Mouse (Mus musculus) C2C12 (cell line): ENCODE data around the gene Clmp. TPM values are rescaled to one million over a fixed set of nuclear protein-coding genes. Genes with fewer than 3 reads are reported as not detected.

Experiments used
- H3K27me3 ChIP-seq: one replicate; pipeline ENCODE4 v1.6.1; 2011; ENCODE audit not compliant: control insufficient read depth, insufficient read depth, insufficient read length
- H3K36me3 ChIP-seq: one replicate; pipeline ENCODE4 v1.6.1; 2011; ENCODE audit not compliant: control insufficient read depth, insufficient read depth
- H3K4me3 ChIP-seq: one replicate; pipeline ENCODE4 v1.5.1; 2011; ENCODE audit warnings: mild to moderate bottlenecking, control low read depth; ENCODE audit not compliant: poor library complexity, insufficient read depth, severe bottlenecking
- H3K79me2 ChIP-seq: one replicate; pipeline ENCODE4 v1.6.1; 2011; ENCODE audit not compliant: control insufficient read depth, insufficient read depth
- H3K79me3 ChIP-seq: one replicate; pipeline ENCODE4 v1.6.1; 2011; ENCODE audit warnings: low read depth, control low read depth
- H3ac ChIP-seq: one replicate; pipeline ENCODE3; 2011; ENCODE audit warnings: low read depth; ENCODE audit not compliant: control insufficient read depth, insufficient read length
- CEBPB ChIP-seq: IDR thresholded peaks from one replicate; pipeline ENCODE4 v1.6.1; 2011; ENCODE audit warnings: low read depth, mild to moderate bottlenecking, control low read depth, moderate library complexity
- CTCF ChIP-seq: IDR thresholded peaks from one replicate; pipeline ENCODE4 v1.5.1; 2011; ENCODE audit not compliant: control insufficient read depth, insufficient read depth, insufficient read length
- FOSL1 ChIP-seq: IDR thresholded peaks from one replicate; pipeline ENCODE4 v1.8.0; 2011; ENCODE audit warnings: mild to moderate bottlenecking, low read length; ENCODE audit not compliant: poor library complexity, insufficient read depth, severe bottlenecking
- MAX ChIP-seq: IDR thresholded peaks from one replicate; pipeline ENCODE4 v1.6.1; 2011; ENCODE audit warnings: mild to moderate bottlenecking, control low read depth
- MYOD1 ChIP-seq: IDR thresholded peaks from one replicate; pipeline ENCODE4 v1.6.1; 2011; ENCODE audit warnings: low read depth; ENCODE audit not compliant: control insufficient read depth, insufficient read length
- MYOG ChIP-seq: IDR thresholded peaks from one replicate; pipeline ENCODE4 v1.6.1; 2011; ENCODE audit not compliant: control insufficient read depth, insufficient read length; ENCODE audit errors: extremely low read depth
- USF1 ChIP-seq: IDR thresholded peaks from one replicate; pipeline ENCODE4 v1.6.1; 2011; ENCODE audit warnings: low read depth, mild to moderate bottlenecking, control low read depth, moderate library complexity
- polyA plus RNA-seq: library from polyadenylated mRNA; unstranded; fragments of >200 nt; fragmentation: generic; extraction: Trizol; gene quantifications from one replicate; pipeline ENCODE4 v1.2.1, GENCODE M21; 2012; ENCODE audit warnings: missing spikeins

The Clmp gene
- polyA plus RNA-seq, 1 experiment: 13.6 TPM

DNA sequence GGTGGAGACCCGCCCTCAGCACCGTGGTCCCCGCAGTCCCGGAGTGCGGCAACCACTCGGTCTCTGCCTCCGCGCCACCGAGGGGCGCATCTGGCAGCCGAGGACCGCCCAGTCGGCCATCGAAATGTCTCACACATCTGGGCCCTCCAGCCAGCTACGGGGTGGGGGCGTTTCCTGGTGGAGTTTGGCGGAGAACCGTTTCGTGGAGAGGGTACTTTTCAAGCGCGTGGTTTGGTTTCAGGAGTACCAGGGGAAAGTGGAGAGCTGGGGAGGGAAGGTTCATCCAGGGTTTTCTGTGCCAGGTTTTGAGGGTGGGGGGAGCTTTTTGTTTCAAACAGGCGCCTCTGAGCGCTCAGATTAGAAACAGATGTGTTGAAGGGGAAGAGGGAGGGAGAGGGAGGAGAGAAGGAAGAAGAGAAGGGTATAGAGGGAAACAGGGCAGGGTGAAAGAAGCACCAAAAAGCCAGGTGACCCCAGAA, 698 bp downstream of the Clmp start:
- peaks cover 24% of the 10 kb centered on the region for H3K79me2 ChIP-seq
- H3K4me3 ChIP-seq: peak overlapping the region; percentile 50
- peak overlapping the region; percentile 82 for H3ac ChIP-seq
- no peaks in the 10 kb centered on the region for H3K36me3 ChIP-seq
- H3K27me3 ChIP-seq: no peaks in the 10 kb centered on the region
- peaks cover 3% of the 10 kb centered on the region for H3K79me3 ChIP-seq
- no peak for TF ChIP-seq MYOD1
- TF ChIP-seq CEBPB: no peak
- no peak for TF ChIP-seq USF1
- no peak for TF ChIP-seq MAX
- no peak for TF ChIP-seq FOSL1
- TF ChIP-seq MYOG: no peak
- no peak for TF ChIP-seq CTCF

DNA sequence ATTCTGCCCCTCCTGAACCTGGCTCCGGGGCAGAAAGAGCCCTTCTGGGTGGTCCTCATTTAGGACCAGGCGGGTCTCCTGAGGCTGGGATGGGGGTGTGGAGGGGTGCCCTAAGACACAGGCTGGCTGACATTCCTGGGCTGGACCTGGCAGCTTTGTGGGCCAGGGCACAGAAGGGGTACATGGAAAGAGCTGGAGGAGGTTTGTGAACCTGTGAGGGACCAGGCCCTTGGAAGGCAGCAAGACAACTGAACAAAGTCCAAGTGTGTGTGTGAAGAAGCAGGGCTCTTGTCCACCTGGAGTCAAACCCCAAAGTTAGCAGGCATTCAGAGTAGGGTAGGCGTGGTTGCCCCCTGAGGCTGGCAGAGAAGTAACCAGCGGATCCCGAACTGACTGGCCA, 1.3 kb downstream of the Clmp start:
- Histone ChIP-seq H3K36me3 (no peaks in the 10 kb centered on the region), H3K4me3 (peak overlapping the region; percentile 50), H3ac (peak overlapping the region; percentile 82), H3K79me3 (peaks cover 3% of the 10 kb centered on the region), H3K27me3 (no peaks in the 10 kb centered on the region), H3K79me2 (peaks cover 24% of the 10 kb centered on the region)
- TF ChIP-seq CTCF (no peak), MYOD1 (no peak), MAX (no peak), MYOG (no peak), CEBPB (no peak), USF1 (no peak), FOSL1 (no peak)

DNA sequence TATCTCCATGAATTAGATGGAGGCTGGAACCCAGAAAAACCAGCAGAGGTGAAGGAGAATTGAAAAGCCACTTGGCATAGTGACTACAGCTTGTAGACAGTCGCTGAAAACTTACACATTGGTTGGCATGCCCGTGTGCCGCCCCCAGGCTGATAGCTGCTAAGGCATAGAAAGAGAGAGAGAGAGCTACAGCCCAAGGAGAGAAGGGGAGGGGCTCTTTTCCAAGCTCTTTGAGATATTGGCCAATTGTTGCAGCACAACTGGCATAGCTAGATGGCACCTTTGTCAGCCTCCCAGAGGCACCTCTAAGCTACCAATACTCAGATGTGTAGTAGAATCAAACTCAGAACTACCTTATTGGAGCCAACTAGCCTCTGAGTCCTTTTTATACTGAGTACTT, 1.8 kb downstream of the Clmp start:
- TF ChIP-seq MYOG (no peak), CTCF (no peak), USF1 (no peak), MYOD1 (no peak), FOSL1 (no peak), MAX (no peak), CEBPB (no peak)
- Histone ChIP-seq H3K27me3 (no peaks in the 10 kb centered on the region), H3K36me3 (no peaks in the 10 kb centered on the region), H3K4me3 (no peak overlapping the region), H3K79me3 (peaks cover 3% of the 10 kb centered on the region), H3ac (no peak overlapping the region), H3K79me2 (peaks cover 24% of the 10 kb centered on the region)

DNA sequence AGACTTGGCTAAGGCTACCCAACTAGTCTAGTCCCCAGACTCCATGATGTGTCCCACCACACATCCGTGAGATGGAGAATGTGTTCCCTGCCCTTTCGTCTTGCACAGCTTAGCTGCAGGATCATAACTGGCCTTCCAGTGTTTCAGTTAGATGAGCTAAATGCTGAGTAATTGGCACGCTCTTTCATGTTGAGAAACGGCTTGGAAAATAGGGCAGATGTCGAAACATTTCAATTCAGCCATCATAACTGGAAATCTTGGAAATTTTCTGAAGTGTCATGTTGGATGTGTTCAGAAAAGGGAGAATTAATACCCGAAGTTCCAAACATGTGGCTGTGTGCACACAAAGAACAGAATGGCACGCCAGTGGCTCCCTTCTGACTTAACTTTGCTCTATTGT, 4.7 kb downstream of the Clmp start:
- Histone ChIP-seq H3K36me3 (no peaks in the 10 kb centered on the region), H3ac (no peak overlapping the region), H3K79me3 (peaks cover 3% of the 10 kb centered on the region), H3K4me3 (no peak overlapping the region), H3K79me2 (peaks cover 28% of the 10 kb centered on the region), H3K27me3 (no peaks in the 10 kb centered on the region)
- TF ChIP-seq FOSL1 (no peak), MYOD1 (no peak), CTCF (no peak), MAX (no peak), CEBPB (no peak), USF1 (no peak), MYOG (no peak)

- H3K36me3 ChIP-seq: no peaks in the 10 kb centered on the region
- no peak overlapping the region for H3ac ChIP-seq
Measured at GRCm38 (mm10) chr9:40693026-40693425, 7.3 kb downstream of the Clmp start.

DNA sequence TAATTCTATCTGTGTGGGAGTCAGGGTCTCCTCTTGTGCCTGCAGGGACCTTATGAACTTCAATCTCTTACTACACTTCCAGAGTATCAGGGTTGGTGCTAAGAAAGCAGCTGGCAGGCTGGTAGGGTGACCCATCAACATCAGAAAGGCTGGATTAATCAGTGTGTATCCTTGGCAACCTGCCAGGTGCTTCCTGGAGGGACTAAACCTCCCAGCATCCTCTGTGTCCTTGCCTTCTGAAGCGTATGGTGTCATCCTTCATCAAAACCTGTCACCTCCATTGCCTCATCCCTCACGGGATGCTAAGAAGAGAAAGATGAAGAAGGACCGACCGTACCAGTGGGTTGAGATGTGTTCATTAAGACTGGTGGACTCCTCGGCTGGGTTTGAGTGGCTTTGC, 8.0 kb downstream of the Clmp start:
- Histone ChIP-seq H3K79me2 (peaks cover 6% of the 10 kb centered on the region), H3K27me3 (no peaks in the 10 kb centered on the region), H3K79me3 (peaks cover 1% of the 10 kb centered on the region), H3K36me3 (no peaks in the 10 kb centered on the region), H3ac (no peak overlapping the region), H3K4me3 (no peak overlapping the region)
- TF ChIP-seq FOSL1 (no peak), MAX (no peak), CTCF (no peak), MYOD1 (no peak), MYOG (no peak), USF1 (no peak), CEBPB (no peak)

More at GRCm38 (mm10) chr9:40693026-40693425, 7.3 kb downstream of the Clmp start:
- no peak for TF ChIP-seq CTCF
- TF ChIP-seq MYOG: no peak
- TF ChIP-seq CEBPB: no peak
- no peak for TF ChIP-seq MYOD1
- no peak for TF ChIP-seq MAX
- no peak for TF ChIP-seq USF1
- peaks cover 13% of the 10 kb centered on the region for H3K79me2 ChIP-seq
- H3K4me3 ChIP-seq: no peak overlapping the region
- H3K27me3 ChIP-seq: no peaks in the 10 kb centered on the region
- H3K79me3 ChIP-seq: peaks cover 3% of the 10 kb centered on the region
